Mouse (Mus musculus): Measurements from ENCODE around the gene Pam. TPM values are rescaled to one million over a fixed set of nuclear protein-coding genes. Genes with fewer than 3 reads are reported as not detected.

Pam gene
- polyA plus RNA-seq, 1 experiment = 35.4 TPM

GRCm38 (mm10) chr1:97761477-97761876 is 334.0 kb downstream of the Pam start:
- no peak overlapping the region for H3K4me3 ChIP-seq (replicated peaks; ENCODE audit: insufficient read depth, low read depth, low read length)
- WGBS = 57% methylated on average over 6 of the region's 6 CpGs

GRCm38 (mm10) chr1:97760598-97760997 is 334.8 kb downstream of the Pam start:
- WGBS = 86% methylated on average over 7 of the region's 7 CpGs
- no peak for DNase-seq
- Histone ChIP-seq H3K27me3 (ENCODE audit: control insufficient read depth, insufficient read depth, low read length) (no peaks in the 10 kb centered on the region), H3K27ac (ENCODE audit: insufficient read depth, low read length) (no peak overlapping the region), H3K4me3 (replicated peaks; ENCODE audit: insufficient read depth, low read depth, low read length) (no peak overlapping the region), H3K4me1 (ENCODE audit: control insufficient read depth, insufficient read depth, low read length) (no peaks in the 10 kb centered on the region)
- TF ChIP-seq POLR2A (IDR thresholded peaks at IDR 0.05; ENCODE audit: borderline replicate concordance, insufficient read depth, low read length) = no peak
- no peak for TF ChIP-seq CTCF (IDR thresholded peaks at IDR 0.05; ENCODE audit: borderline replicate concordance, insufficient read depth, low read depth, low read length)

More at GRCm38 (mm10) chr1:97761477-97761876, 334.0 kb downstream of the Pam start:
- TF ChIP-seq CTCF (IDR thresholded peaks at IDR 0.05; ENCODE audit: borderline replicate concordance, insufficient read depth, low read depth, low read length) = no peak
- TF ChIP-seq POLR2A (IDR thresholded peaks at IDR 0.05; ENCODE audit: borderline replicate concordance, insufficient read depth, low read length) = no peak
- Histone ChIP-seq H3K27ac (ENCODE audit: insufficient read depth, low read length) (no peak overlapping the region), H3K4me1 (ENCODE audit: control insufficient read depth, insufficient read depth, low read length) (no peaks in the 10 kb centered on the region), H3K27me3 (ENCODE audit: control insufficient read depth, insufficient read depth, low read length) (no peaks in the 10 kb centered on the region)
- DNase-seq = no peak

- no peaks in the 10 kb centered on the region for H3K27me3 ChIP-seq (ENCODE audit: control insufficient read depth, insufficient read depth, low read length)
- no peak for TF ChIP-seq CTCF (IDR thresholded peaks at IDR 0.05; ENCODE audit: borderline replicate concordance, insufficient read depth, low read depth, low read length)
- TF ChIP-seq POLR2A (IDR thresholded peaks at IDR 0.05; ENCODE audit: borderline replicate concordance, insufficient read depth, low read length) = no peak
- DNase-seq = no peak
- no peaks in the 10 kb centered on the region for H3K4me1 ChIP-seq (ENCODE audit: control insufficient read depth, insufficient read depth, low read length)
- H3K4me3 ChIP-seq (replicated peaks; ENCODE audit: insufficient read depth, low read depth, low read length) = no peak overlapping the region
- no peak overlapping the region for H3K27ac ChIP-seq (ENCODE audit: insufficient read depth, low read length)
Measured at GRCm38 (mm10) chr1:97759841-97760240, 335.6 kb downstream of the Pam start.

- Histone ChIP-seq H3K4me1 (ENCODE audit: control insufficient read depth, insufficient read depth, low read length) (no peaks in the 10 kb centered on the region), H3K27ac (ENCODE audit: insufficient read depth, low read length) (no peak overlapping the region), H3K27me3 (ENCODE audit: control insufficient read depth, insufficient read depth, low read length) (no peaks in the 10 kb centered on the region), H3K4me3 (replicated peaks; ENCODE audit: insufficient read depth, low read depth, low read length) (no peak overlapping the region)
- TF ChIP-seq POLR2A (IDR thresholded peaks at IDR 0.05; ENCODE audit: borderline replicate concordance, insufficient read depth, low read length) = no peak
- no peak for TF ChIP-seq CTCF (IDR thresholded peaks at IDR 0.05; ENCODE audit: borderline replicate concordance, insufficient read depth, low read depth, low read length)
- DNase-seq = no peak
- WGBS = 79% methylated on average over 4 of the region's 4 CpGs
Measured at GRCm38 (mm10) chr1:97754392-97754791, 341.1 kb downstream of the Pam start.

- Histone ChIP-seq H3K4me3 (replicated peaks; ENCODE audit: insufficient read depth, low read depth, low read length) (no peak overlapping the region), H3K27ac (ENCODE audit: insufficient read depth, low read length) (no peak overlapping the region), H3K4me1 (ENCODE audit: control insufficient read depth, insufficient read depth, low read length) (no peaks in the 10 kb centered on the region), H3K27me3 (ENCODE audit: control insufficient read depth, insufficient read depth, low read length) (no peaks in the 10 kb centered on the region)
- DNase-seq = no peak
- TF ChIP-seq CTCF (IDR thresholded peaks at IDR 0.05; ENCODE audit: borderline replicate concordance, insufficient read depth, low read depth, low read length) = no peak
- no peak for TF ChIP-seq POLR2A (IDR thresholded peaks at IDR 0.05; ENCODE audit: borderline replicate concordance, insufficient read depth, low read length)
Measured at GRCm38 (mm10) chr1:97753216-97753615, 342.2 kb downstream of the Pam start.

GRCm38 (mm10) chr1:97748163-97748562 is 347.3 kb downstream of the Pam start:
- no peak overlapping the region for H3K4me3 ChIP-seq (replicated peaks; ENCODE audit: insufficient read depth, low read depth, low read length)
- no peak overlapping the region for H3K27ac ChIP-seq (ENCODE audit: insufficient read depth, low read length)
- 84% methylated on average over 3 of the region's 3 CpGs for WGBS
- DNase-seq = no peak
- no peak for TF ChIP-seq POLR2A (IDR thresholded peaks at IDR 0.05; ENCODE audit: borderline replicate concordance, insufficient read depth, low read length)
- no peak for TF ChIP-seq CTCF (IDR thresholded peaks at IDR 0.05; ENCODE audit: borderline replicate concordance, insufficient read depth, low read depth, low read length)
- H3K4me1 ChIP-seq (ENCODE audit: control insufficient read depth, insufficient read depth, low read length) = no peaks in the 10 kb centered on the region
- no peaks in the 10 kb centered on the region for H3K27me3 ChIP-seq (ENCODE audit: control insufficient read depth, insufficient read depth, low read length)

- WGBS = 96% methylated on average over 7 of the region's 7 CpGs
Measured at GRCm38 (mm10) chr1:97746261-97746660, 349.2 kb downstream of the Pam start.

GRCm38 (mm10) chr1:97745712-97746111 is 349.7 kb downstream of the Pam start:
- Histone ChIP-seq H3K4me3 (replicated peaks; ENCODE audit: insufficient read depth, low read depth, low read length) (no peak overlapping the region), H3K4me1 (ENCODE audit: control insufficient read depth, insufficient read depth, low read length) (no peaks in the 10 kb centered on the region), H3K27ac (ENCODE audit: insufficient read depth, low read length) (no peak overlapping the region), H3K27me3 (ENCODE audit: control insufficient read depth, insufficient read depth, low read length) (no peaks in the 10 kb centered on the region)
- no peak for DNase-seq
- TF ChIP-seq POLR2A (IDR thresholded peaks at IDR 0.05; ENCODE audit: borderline replicate concordance, insufficient read depth, low read length) (no peak), CTCF (IDR thresholded peaks at IDR 0.05; ENCODE audit: borderline replicate concordance, insufficient read depth, low read depth, low read length) (no peak)
- 88% methylated on average over 4 of the region's 4 CpGs for WGBS

More at GRCm38 (mm10) chr1:97746261-97746660, 349.2 kb downstream of the Pam start:
- Histone ChIP-seq H3K27me3 (ENCODE audit: control insufficient read depth, insufficient read depth, low read length) (no peaks in the 10 kb centered on the region), H3K4me1 (ENCODE audit: control insufficient read depth, insufficient read depth, low read length) (no peaks in the 10 kb centered on the region), H3K27ac (ENCODE audit: insufficient read depth, low read length) (no peak overlapping the region), H3K4me3 (replicated peaks; ENCODE audit: insufficient read depth, low read depth, low read length) (no peak overlapping the region)
- TF ChIP-seq CTCF (IDR thresholded peaks at IDR 0.05; ENCODE audit: borderline replicate concordance, insufficient read depth, low read depth, low read length) = no peak
- no peak for TF ChIP-seq POLR2A (IDR thresholded peaks at IDR 0.05; ENCODE audit: borderline replicate concordance, insufficient read depth, low read length)
- no peak for DNase-seq

All from cerebellum, adult 2 months (tissue).